Mouse (Mus musculus) mouse trophoblast stem cell (cell line): ENCODE data around the gene Ulk3.

Source experiments
- in situ Hi-C, 2 experiments: fragments of 300-500 bp; cut with MseI, MboI; formaldehyde crosslinking; loops; 2 replicates in 1 of 2; 3 replicates in 1 of 2; pipeline ENCODE4 v1.15.1; 2025

Gene Ulk3

GRCm38 (mm10) chr9:57589224-57590126, at the start of gene Ulk3:
Ulk3 (plus strand) TSS chr9:57589452.
- in situ Hi-C loops, result no loop called here

DNA sequence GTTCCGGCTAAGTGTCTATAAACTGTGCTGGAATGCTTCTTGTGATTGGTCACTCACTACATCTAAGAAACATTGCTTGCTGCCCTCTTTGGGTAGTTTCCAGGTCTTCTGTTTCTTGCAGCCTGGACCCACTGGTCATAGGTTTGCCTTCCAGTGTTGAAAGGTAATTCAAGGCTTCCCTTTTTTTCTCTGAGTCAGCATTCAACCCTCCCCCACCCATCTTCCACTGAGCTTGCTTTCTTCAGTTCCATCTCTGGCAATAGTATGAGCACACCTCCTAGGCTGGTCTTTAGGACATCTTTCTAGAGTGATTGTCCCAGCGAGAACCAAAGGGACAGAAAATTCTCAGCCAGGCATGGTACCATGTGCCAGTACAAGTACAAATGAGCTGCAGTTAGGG, 49.7 kb upstream of the Ulk3 start:
- in situ Hi-C loops, result loop anchor here in 1 of 2 experiments (10.0 kb wide), 1 partner anchor 115 kb away; the partner anchor contains the start of gene Csk

DNA sequence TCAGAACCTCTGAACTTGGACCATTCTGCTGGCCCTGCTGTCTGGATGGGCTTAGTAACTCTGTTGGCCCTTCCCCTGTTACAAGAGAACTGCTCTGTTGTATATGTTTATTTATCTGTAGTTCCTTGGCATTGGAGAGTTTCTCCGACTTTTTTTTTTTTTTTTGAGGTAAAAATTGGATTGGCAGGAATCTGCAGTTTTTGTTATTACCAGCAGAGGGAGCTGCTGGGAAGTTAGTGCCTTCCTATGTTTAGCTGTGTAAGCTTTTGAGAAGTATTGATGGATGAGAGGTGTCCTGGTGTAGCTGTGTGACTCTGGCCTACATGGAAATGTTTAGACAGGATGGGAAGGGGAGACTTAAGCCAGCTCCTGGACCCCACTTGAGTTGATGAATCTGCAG, 47.9 kb upstream of the Ulk3 start:
- in situ Hi-C loops, result loop anchor here in 1 of 2 experiments (10.0 kb wide), 1 partner anchor 113 kb away; the partner anchor contains the start of gene Csk

GRCm38 (mm10) chr9:57543951-57544350, 45.3 kb upstream of the Ulk3 start:
- in situ Hi-C loops, result loop anchor here in 1 of 2 experiments (10.0 kb wide), 1 partner anchor 111 kb away; the partner anchor contains the start of gene Csk

DNA sequence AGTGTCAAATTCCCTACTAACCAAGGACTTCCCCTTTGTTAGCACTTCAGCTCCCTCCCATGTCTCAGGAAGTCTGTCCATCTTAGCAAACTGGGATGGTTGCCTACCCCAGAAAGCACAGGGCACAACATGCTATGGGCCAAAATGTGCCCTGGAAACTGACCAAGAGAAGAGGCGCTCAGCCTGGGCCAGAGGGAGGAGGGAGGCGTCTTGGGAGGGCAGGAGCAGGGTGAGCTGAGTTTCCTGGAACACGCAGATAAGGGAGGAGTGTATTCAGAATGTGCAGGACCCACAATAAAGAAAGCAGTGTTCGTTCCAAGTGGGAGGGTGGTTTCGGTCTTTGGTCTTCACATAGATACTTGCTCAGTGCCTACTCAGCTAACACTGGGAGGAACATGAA, 42.0 kb upstream of the Ulk3 start:
- in situ Hi-C loops, result loop anchor here in 1 of 2 experiments (10.0 kb wide), 1 partner anchor 108 kb away; the partner anchor contains the start of gene Csk

DNA sequence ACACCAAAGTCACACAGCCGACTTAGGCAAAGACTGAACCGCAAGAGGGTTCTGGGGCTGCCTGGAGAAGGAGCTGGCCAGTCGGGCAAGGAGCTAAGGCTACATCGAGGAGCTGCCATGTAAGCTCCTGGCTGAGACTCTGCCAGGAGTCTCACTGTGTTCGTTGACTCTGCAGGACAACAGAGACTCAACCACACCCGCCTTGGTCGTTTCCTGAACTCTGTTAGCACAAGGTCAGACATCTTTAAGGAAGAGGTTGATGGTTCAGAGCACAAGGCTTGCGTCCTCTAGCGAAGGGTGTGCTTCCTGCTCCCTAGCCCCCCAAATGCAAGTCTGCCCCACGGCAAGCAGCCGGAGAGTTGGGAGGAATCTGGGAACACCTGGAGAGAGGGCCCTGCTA, 41.4 kb upstream of the Ulk3 start:
- in situ Hi-C loops, result loop anchor here in 1 of 2 experiments (10.0 kb wide), 1 partner anchor 107 kb away; the partner anchor contains the start of gene Csk

- in situ Hi-C loops, result loop anchor here in 1 of 2 experiments (10.0 kb wide), 1 partner anchor 106 kb away; the partner anchor contains the start of gene Csk
Observed at GRCm38 (mm10) chr9:57549186-57549585, 40.1 kb upstream of the Ulk3 start.

DNA sequence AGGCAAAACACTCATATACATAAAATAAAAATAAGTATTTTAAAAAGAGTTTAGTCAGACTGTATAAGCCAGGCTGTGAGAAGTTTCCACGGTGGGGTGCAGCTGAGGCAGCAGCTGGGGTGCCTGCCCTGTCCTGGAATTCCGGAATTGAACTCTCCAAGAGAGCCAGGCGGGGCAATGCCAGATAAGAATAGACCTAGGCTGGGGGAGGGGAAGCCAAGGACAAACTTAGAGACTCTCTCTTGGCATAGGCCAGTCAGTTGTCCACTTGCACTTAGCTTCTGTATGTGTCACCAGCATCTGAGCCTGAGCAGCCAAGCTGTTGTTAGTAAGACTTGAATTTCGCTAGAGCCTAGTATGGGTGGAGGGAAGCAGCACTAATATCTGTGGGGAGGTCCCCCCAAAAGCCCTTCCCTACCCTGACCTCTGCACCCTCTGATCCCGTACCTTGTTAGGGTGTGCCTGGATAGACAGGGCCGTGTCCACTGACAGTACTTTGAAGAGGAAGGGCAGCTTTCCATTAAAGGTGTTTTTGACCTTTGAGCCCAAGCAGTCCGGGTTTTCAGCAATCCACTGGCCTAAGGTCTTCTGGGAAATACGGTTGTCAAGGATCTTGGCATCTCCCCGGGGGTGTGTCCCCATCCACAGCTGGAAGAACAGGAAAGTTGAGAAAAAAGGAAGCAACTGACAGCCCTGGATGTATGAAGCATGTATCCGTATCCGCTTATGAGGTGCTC, 39.0 kb upstream of the Ulk3 start:
- in situ Hi-C loops, result no loop called here

DNA sequence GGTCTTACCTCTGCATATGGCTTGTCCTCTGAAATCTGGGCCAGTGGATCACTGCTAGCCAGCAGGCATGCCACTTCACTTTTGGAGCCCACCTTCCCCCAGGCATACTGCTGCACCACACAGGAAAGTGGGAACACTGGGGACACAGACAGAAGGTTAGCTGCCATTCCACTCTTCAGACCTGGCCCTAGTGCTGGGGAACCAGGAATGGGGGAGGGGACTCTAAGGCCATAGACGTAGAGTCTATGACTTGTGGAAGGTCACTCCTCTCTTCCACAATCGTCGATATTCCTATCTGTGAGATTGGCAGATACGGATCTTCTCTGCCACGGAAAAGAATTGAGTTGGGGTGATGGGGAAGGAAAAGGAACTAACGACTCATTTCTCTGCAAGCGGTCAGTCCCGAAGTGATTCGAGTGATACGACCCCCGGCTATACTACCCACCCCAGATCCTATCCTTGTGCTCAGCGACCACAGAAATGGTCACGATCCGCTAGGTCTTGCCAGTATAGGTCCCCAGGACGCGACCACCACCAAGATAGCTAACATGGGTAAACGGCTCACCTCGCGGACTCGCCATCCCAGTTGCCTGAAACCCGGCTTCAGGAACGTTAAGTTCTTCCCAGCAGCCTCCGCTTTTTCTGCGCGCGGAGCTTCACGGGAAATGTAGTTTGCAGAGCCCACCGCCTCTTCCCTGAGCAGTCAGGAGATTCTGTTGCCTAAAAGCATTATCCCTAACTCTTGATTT, 36.9 kb upstream of the Ulk3 start, which contains the start of gene Mpi:
TSS of gene Mpi (minus strand) at position 625 of the 749 bp plus-strand sequence.
- in situ Hi-C loops, result no loop called here

DNA sequence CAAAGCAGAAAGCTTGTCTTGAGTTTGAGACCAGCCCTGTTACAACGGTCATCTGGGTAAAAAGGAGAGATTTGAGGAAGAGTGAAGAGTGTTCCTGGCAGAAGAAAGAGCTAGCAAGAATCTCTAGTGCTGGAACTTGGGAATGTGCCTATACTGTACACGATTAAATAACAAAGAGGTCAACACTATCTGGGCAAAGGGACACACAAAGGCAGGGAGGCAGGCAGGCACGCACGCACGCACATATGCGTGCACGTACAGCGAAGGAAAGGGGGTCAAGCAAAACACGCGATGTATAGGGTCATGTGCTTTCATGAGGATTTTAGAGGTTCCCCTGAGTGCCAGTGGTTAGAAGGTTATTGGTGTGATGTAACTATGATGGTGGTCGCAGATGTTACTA, 36.1 kb upstream of the Ulk3 start:
- in situ Hi-C loops, result no loop called here

- in situ Hi-C loops, result no loop called here
Observed at GRCm38 (mm10) chr9:57554753-57555152, 34.5 kb upstream of the Ulk3 start.

GRCm38 (mm10) chr9:57557215-57557614, 32.0 kb upstream of the Ulk3 start:
- in situ Hi-C loops, result no loop called here

DNA sequence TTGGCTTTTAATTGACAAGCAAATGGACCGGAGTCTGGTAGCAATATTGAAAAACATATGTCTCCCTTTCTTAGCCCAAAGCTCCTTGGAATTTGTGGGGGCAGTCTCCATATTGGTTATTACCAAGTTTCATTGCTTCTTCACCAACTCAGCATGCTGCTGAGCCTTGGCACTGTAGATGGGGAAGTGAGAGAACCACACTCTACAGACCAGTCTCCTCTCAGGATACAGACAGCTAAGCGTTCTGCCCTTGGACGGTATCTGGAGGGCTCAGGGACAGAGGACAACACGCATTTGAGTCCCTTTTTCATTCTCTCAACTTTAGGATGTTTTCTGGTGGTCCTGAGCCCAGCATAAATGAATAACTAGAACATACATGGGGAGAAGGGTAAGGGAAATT, 30.6 kb upstream of the Ulk3 start:
- in situ Hi-C loops, result no loop called here

DNA sequence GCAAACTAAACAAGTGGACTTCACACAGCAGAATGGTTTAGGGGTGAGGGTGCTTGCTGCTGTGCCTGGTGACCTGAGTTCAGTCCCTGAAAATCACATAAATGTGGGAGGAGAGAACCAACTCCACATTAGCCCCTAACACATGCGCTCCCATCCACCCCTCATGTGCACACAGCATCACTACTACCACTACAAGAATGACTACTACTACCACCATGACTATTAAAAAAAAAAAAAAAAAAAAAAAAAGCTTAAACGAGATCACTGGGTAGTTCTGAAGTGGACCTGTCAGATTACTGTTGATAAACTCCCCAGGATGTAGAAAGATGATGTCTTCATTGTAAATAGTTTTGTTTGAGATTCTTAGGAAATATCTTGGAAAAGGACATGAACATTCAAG, 29.7 kb upstream of the Ulk3 start:
- in situ Hi-C loops, result no loop called here

- in situ Hi-C loops, result no loop called here
Observed at GRCm38 (mm10) chr9:57560263-57560662, 29.0 kb upstream of the Ulk3 start.

- in situ Hi-C loops, result no loop called here
Observed at GRCm38 (mm10) chr9:57560861-57561710, 28.2 kb upstream of the Ulk3 start, which contains the start of gene Scamp2. Scamp2 (plus strand) TSS chr9:57560943.

DNA sequence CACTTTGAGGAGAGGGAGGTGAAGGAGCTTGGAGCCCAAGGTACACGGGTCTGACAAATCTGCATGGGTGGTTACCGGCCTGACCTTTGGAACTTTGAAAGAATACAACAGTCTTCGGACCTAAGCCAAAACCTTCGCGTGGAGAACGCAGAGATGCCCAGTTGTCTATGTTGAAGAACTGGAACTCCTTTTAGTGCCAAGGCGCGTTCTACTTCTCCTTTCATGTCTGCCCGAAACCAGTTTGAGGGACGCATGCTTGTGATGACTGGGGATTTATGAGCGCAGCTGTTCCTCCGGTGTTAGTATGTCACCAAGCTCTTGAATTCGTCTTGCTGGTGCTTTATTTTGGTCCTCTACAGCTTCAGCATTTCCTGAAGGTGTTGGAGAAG, 27.5 kb upstream of the Ulk3 start:
- in situ Hi-C loops, result no loop called here

DNA sequence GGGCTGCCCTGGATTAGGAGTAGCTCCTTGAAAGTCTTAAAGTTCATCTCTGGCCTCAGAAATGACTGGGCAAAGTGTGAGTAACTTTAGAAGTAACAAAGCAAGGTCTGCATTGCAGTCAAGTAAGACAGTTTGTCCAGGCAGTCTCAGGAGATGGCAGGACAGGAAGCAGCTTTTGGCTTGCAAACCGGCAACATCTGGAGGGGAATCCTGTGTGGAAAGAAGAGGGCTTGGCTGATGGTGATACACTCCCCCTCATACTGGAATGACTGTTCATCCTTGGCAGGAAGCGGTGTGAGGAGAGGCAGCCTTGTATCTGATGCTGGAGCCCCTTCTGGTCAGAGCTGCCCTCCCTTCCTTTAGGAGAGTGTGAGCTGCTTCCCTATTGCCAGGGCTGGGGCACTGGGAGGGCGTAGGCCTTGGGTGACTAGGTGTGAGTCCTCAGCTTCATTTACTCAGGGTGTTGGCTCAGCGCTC, 26.3 kb upstream of the Ulk3 start:
- in situ Hi-C loops, result no loop called here

GRCm38 (mm10) chr9:57564609-57565008, 24.6 kb upstream of the Ulk3 start:
- in situ Hi-C loops, result no loop called here

GRCm38 (mm10) chr9:57565741-57566221, 23.5 kb upstream of the Ulk3 start:
- in situ Hi-C loops, result no loop called here
